Mouse (Mus musculus) heart, embryonic 14.5 days (tissue): ENCODE measurements around the gene Actl6a. TPM values are rescaled to one million over a fixed set of nuclear protein-coding genes. Genes with fewer than 3 reads are reported as not detected.

Source experiments
- polyA plus RNA-seq: library from polyadenylated mRNA; unstranded; fragments of >200 nt; fragmentation: Nextera tagmentation; extraction: Ambion mirVana; gene quantifications from 2 replicates; pipeline ENCODE4 v1.2.1, GENCODE M21; 2014

Actl6a gene
- polyA plus RNA-seq, 1 experiment from 2014 or later: 89.5 TPM

Other genes with a start within 250 kb of the Actl6a start
- not detected in 2 replicates for gene Kcnmb3, start 214.1 kb upstream of the Actl6a start, polyA plus RNA-seq
- gene Zfp639, start 196.0 kb upstream of the Actl6a start, polyA plus RNA-seq: 24.8 and 27.2 TPM in 2 replicates
- gene Mfn1, start 176.8 kb upstream of the Actl6a start, polyA plus RNA-seq: 65.5 and 68.2 TPM in 2 replicates
- gene Gnb4, start 89.7 kb upstream of the Actl6a start, polyA plus RNA-seq: 56.9 and 61.8 TPM in 2 replicates
- gene Ndufb5, start 30.7 kb downstream of the Actl6a start, polyA plus RNA-seq: 643 and 662 TPM in 2 replicates
- gene Mrpl47, start 31.3 kb downstream of the Actl6a start, polyA plus RNA-seq: 30.2 and 34.3 TPM in 2 replicates
- gene Usp13, start 111.2 kb downstream of the Actl6a start, polyA plus RNA-seq: 60.4 and 65.4 TPM in 2 replicates